Mouse (Mus musculus) brain, embryonic 14.5 days (tissue): ENCODE data around the gene Gm5447.

ENCODE experiments used
- CTCF ChIP-seq: fragments of 200-500 bp; IDR thresholded peaks from 2 replicates; pipeline ENCODE4 v1.5.1; 2012; ENCODE audit warnings: inconsistent platforms, mild to moderate bottlenecking, moderate library complexity, borderline replicate concordance; ENCODE audit not compliant: insufficient read depth, insufficient read length; ENCODE audit errors: extremely low read depth
- POLR2A ChIP-seq: fragments of 200-500 bp; IDR thresholded peaks from 2 replicates; pipeline ENCODE4 v1.6.1; 2012; ENCODE audit warnings: mild to moderate bottlenecking, inconsistent platforms, borderline replicate concordance; ENCODE audit not compliant: poor library complexity, insufficient read depth, insufficient read length, severe bottlenecking; ENCODE audit errors: extremely low read depth

- TF ChIP-seq POLR2A (no peak), CTCF (no peak)
Observed at GRCm38 (mm10) chr13:30978224-30978623, 4.2 kb downstream of the Gm5447 start.
